Comparison of ENCODE assay signal across 33 mouse cellular contexts in the genomic region with DNA sequence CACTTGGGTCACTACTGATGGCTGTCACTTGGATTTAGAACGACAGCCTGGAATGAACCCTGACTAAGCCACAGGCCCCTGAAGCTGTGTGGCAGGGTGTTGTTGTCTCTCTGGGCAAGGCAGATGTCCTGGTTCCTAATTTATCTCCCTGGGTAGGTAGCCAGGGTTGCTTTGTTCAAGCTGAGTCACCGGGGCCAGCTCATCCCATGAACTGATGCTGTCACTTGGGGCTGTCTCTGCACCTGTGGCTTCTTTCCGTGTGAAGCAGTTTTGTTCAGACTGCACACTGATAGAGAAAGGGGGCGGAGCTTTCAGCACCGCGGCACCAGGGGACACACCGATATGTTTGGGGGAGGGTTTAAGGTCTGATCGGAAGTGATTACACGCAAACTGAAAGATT. TPM values are rescaled to one million over a fixed set of nuclear protein-coding genes. Genes with fewer than 3 reads are reported as not detected.
A peak's percentile ranks its signal among the peaks of the same experiment; 100 is the strongest.
DNase-seq lines count a peak whose midpoint lies in the region; ATAC-seq and TF ChIP-seq lines count a peak whose summit lies in the region.
"Had no signal": no experiment of that assay in that cellular context is flagged by ENCODE, and none has a peak within 500 bp of the region (broad histone marks: within the 10 kb centered on the region; RNA-seq: fewer than 3 reads in every experiment).

No protein-coding gene starts in this region.

- no peak for TF ChIP-seq CTCF in midbrain, postnatal 0 days (IDR thresholded peaks at IDR 0.05)
- no peak for TF ChIP-seq CTCF in stomach, postnatal 0 days (IDR thresholded peaks at IDR 0.05; ENCODE audit: low read depth)
- TF ChIP-seq CTCF in left cerebral cortex, adult 2 months (IDR thresholded peaks at IDR 0.05) = no peak

- H3K9ac ChIP-seq in midbrain, postnatal 0 days (replicated peaks; ENCODE audit: low read length, poor library complexity, severe bottlenecking) = no peak overlapping the region
- no peak overlapping the region for H3K9ac ChIP-seq in stomach, postnatal 0 days (ENCODE audit: low read length)
- H3K9ac ChIP-seq: embryonic facial prominence, embryonic 12.5 days; heart, embryonic 12.5 days; heart, embryonic 15.5 days; hindbrain, embryonic 13.5 days; intestine, embryonic 15.5 days had no signal

- 87% methylated on average over 9 of the region's 9 CpGs for WGBS in midbrain, embryonic 10.5 days
- 68% methylated on average over 9 of the region's 9 CpGs for WGBS in midbrain, postnatal 0 days
- WGBS in stomach, postnatal 0 days = 61% methylated on average over 9 of the region's 9 CpGs

- intact Hi-C loops in left cerebral cortex, adult 2 months (cut with DNase I) = no loop called here

- 0 out of 2 replicates have a peak overlapping the region, but pooled peaks have one; percentile 28 for H3K27ac ChIP-seq in midbrain, embryonic 10.5 days (replicated peaks)
- H3K27ac ChIP-seq in midbrain, postnatal 0 days (ENCODE audit: low read depth, low read length) = no peak overlapping the region
- 0 out of 2 replicates have a peak overlapping the region, but pooled peaks have one; percentile 67 for H3K27ac ChIP-seq in stomach, postnatal 0 days (replicated peaks)
- no peak overlapping the region for H3K27ac ChIP-seq in left cerebral cortex, adult 2 months
- H3K27ac ChIP-seq: embryonic facial prominence, embryonic 12.5 days; forebrain, embryonic 10.5 days; heart, embryonic 15.5 days; hindbrain, embryonic 10.5 days; hindbrain, embryonic 13.5 days; intestine, embryonic 15.5 days had no signal

- H3K4me2 ChIP-seq in midbrain, postnatal 0 days (ENCODE audit: low read depth, low read length, poor library complexity, severe bottlenecking) = no peak overlapping the region
- no peak overlapping the region for H3K4me2 ChIP-seq in stomach, postnatal 0 days (replicated peaks; ENCODE audit: low read depth)
- H3K4me2 ChIP-seq: embryonic facial prominence, embryonic 12.5 days; heart, embryonic 12.5 days; heart, embryonic 15.5 days; hindbrain, embryonic 13.5 days; intestine, embryonic 15.5 days had no signal

- no peak for DNase-seq in midbrain, embryonic 10.5 days (ENCODE audit: low spot score)
- DNase-seq in midbrain, postnatal 0 days (ENCODE audit: low spot score) = no peak
- DNase-seq in Muller cell, postnatal 12 days (ENCODE audit: inconsistent ontology term) = peak; percentile 42
- DNase-seq in retina, embryonic 14.5 days (ENCODE audit: low spot score) = peak; percentile 7
- DNase-seq in stomach, postnatal 0 days (ENCODE audit: low spot score) = no peak
- DNase-seq in cerebellum, postnatal 25 days = no peak
- DNase-seq in left cerebral cortex, adult 2 months (ENCODE audit: extremely low spot score in 1 of 2, low spot score in 2 of 2) = no peak
- DNase-seq: adrenal gland, postnatal 14 days; cerebellum, adult 11 months; cerebellum, adult 2 months; cerebellum, postnatal 10 days; gastrocnemius, postnatal 14 days; heart, adult 18-20 months; heart, postnatal 10 days; heart, postnatal 36 days; kidney, adult 11 months had no signal

- TF ChIP-seq EP300 in stomach, postnatal 0 days (optimal IDR thresholded peaks at IDR 0.05) = no peak

- no peak for ATAC-seq in midbrain, postnatal 0 days (ENCODE audit: low FRiP score)
- peak; percentile 42; the same call in 1 of the 2 replicates for ATAC-seq in stomach, postnatal 0 days (ENCODE audit: low FRiP score, low TSS enrichment)
- ATAC-seq in granulocyte monocyte progenitor cell, adult 5-6 weeks (replicated peaks; ENCODE audit: poor library complexity, severe bottlenecking) = no peak
- ATAC-seq: CD4-positive, CD25-positive, alpha-beta regulatory T cell, adult 4 months; forebrain, embryonic 14.5 days; hindbrain, embryonic 16.5 days; intestine, embryonic 15.5 days had no signal

- H3K36me3 ChIP-seq in midbrain, embryonic 10.5 days = no peaks in the 10 kb centered on the region
- H3K36me3 ChIP-seq in midbrain, postnatal 0 days (ENCODE audit: insufficient read depth, low read length) = no peaks in the 10 kb centered on the region
- no peaks in the 10 kb centered on the region for H3K36me3 ChIP-seq in stomach, postnatal 0 days (ENCODE audit: control insufficient read depth, insufficient read depth, low read length)
- H3K36me3 ChIP-seq: embryonic facial prominence, embryonic 12.5 days; forebrain, embryonic 10.5 days; heart, embryonic 12.5 days; heart, embryonic 15.5 days; hindbrain, embryonic 10.5 days; hindbrain, embryonic 13.5 days; intestine, embryonic 15.5 days had no signal

- peaks cover 8% of the 10 kb centered on the region for H3K4me1 ChIP-seq in midbrain, embryonic 10.5 days
- H3K4me1 ChIP-seq in midbrain, postnatal 0 days (ENCODE audit: insufficient read depth, low read length) = no peaks in the 10 kb centered on the region
- H3K4me1 ChIP-seq in stomach, postnatal 0 days (replicated peaks; ENCODE audit: control insufficient read depth, insufficient read depth) = no peaks in the 10 kb centered on the region
- H3K4me1 ChIP-seq: heart, embryonic 12.5 days; hindbrain, embryonic 10.5 days had no signal

- no peaks in the 10 kb centered on the region for H3K9me3 ChIP-seq in midbrain, embryonic 10.5 days (replicated peaks)
- no peaks in the 10 kb centered on the region for H3K9me3 ChIP-seq in midbrain, postnatal 0 days (ENCODE audit: low read length)
- H3K9me3 ChIP-seq in stomach, postnatal 0 days (ENCODE audit: control insufficient read depth, low read length) = no peaks in the 10 kb centered on the region
- H3K9me3 ChIP-seq: embryonic facial prominence, embryonic 12.5 days; forebrain, embryonic 10.5 days; heart, embryonic 15.5 days; hindbrain, embryonic 10.5 days; hindbrain, embryonic 13.5 days; intestine, embryonic 15.5 days had no signal

- no peaks in the 10 kb centered on the region for H3K27me3 ChIP-seq in midbrain, embryonic 10.5 days (ENCODE audit: low read depth, poor library complexity, severe bottlenecking)
- no peaks in the 10 kb centered on the region for H3K27me3 ChIP-seq in midbrain, postnatal 0 days (ENCODE audit: insufficient read depth, low read length)
- H3K27me3 ChIP-seq in stomach, postnatal 0 days (ENCODE audit: control insufficient read depth, insufficient read depth, low read length) = no peaks in the 10 kb centered on the region
- H3K27me3 ChIP-seq: embryonic facial prominence, embryonic 12.5 days; heart, embryonic 15.5 days; hindbrain, embryonic 13.5 days; intestine, embryonic 15.5 days had no signal

- H3K4me3 ChIP-seq in midbrain, embryonic 10.5 days = no peak overlapping the region
- no peak overlapping the region for H3K4me3 ChIP-seq in midbrain, postnatal 0 days (ENCODE audit: low read depth, low read length)
- H3K4me3 ChIP-seq in stomach, postnatal 0 days (ENCODE audit: low read depth, low read length) = no peak overlapping the region
- H3K4me3 ChIP-seq in left cerebral cortex, adult 2 months = no peak overlapping the region
- H3K4me3 ChIP-seq: embryonic facial prominence, embryonic 12.5 days; forebrain, embryonic 10.5 days; heart, embryonic 12.5 days; heart, embryonic 15.5 days; hindbrain, embryonic 10.5 days; hindbrain, embryonic 13.5 days; intestine, embryonic 15.5 days had no signal

RNA-seq across cellular contexts. Expression of a gene that starts 37.8 kb away (rescaled TPM):
- polyA plus RNA-seq in midbrain, embryonic 10.5 days (2016; fragmentation: Nextera tagmentation; extraction: Ambion mirVana) = not detected in 2 replicates
- not detected in 2 replicates for total RNA-seq in midbrain, postnatal 0 days (2014; rRNA removed)
- polyA plus RNA-seq in midbrain, postnatal 0 days (2015; fragmentation: Nextera tagmentation; extraction: Ambion mirVana) = not detected in 2 replicates
- not detected in 2 replicates for polyA plus RNA-seq in stomach, postnatal 0 days (2015; fragmentation: Nextera tagmentation; extraction: Ambion mirVana)
- total RNA-seq in left cerebral cortex, adult 2 months (2021) = not detected
- not detected in 2 replicates for total RNA-seq in granulocyte monocyte progenitor cell, adult 5-6 weeks (2014; fragmentation: Nextera tagmentation)
- total RNA-seq in granulocyte monocyte progenitor cell, adult 5-6 weeks (2017) = not detected in 2 replicates
- total RNA-seq: adrenal gland, adult 18-20 months; adrenal gland, postnatal 14 days; adrenal gland, postnatal 4 days; ES-E14; gastrocnemius, adult 18-20 months; gastrocnemius, postnatal 14 days; gastrocnemius, postnatal 4 days; heart, adult 18-20 months; heart, postnatal 10 days; heart, postnatal 36 days had no signal
- polyA plus RNA-seq: C2C12; CD4-positive, CD25-positive, alpha-beta regulatory T cell, adult 4 months; cerebellum, adult 2 months; embryonic facial prominence, embryonic 12.5 days; forebrain, embryonic 10.5 days; forebrain, embryonic 14.5 days; heart, embryonic 12.5 days; heart, embryonic 15.5 days; hindbrain, embryonic 10.5 days; hindbrain, embryonic 13.5 days; hindbrain, embryonic 16.5 days; intestine, embryonic 15.5 days had no signal

Comparison
In these comparisons a context has a peak if more than half of its experiments do, and no peak if none do; other contexts are left out.
1. H3K27ac ChIP-seq: peak in midbrain, embryonic 10.5 days (single experiment) and stomach, postnatal 0 days (single experiment); none in midbrain, postnatal 0 days (single experiment) and left cerebral cortex, adult 2 months (single experiment).
2. DNase-seq: peak in Muller cell, postnatal 12 days (single experiment) and retina, embryonic 14.5 days (single experiment); none in midbrain, embryonic 10.5 days (single experiment), midbrain, postnatal 0 days (single experiment), stomach, postnatal 0 days (single experiment), cerebellum, postnatal 25 days (0 of 2) and left cerebral cortex, adult 2 months (0 of 2).